Mouse (Mus musculus) midbrain, embryonic 13.5 days (tissue): Measurements from ENCODE around the gene Taar6. TPM values are rescaled to one million over a fixed set of nuclear protein-coding genes. Genes with fewer than 3 reads are reported as not detected.

Experiments used
- ATAC-seq: fragments of 200-750 bp; cut with Nextera tagmentation; 2 replicates; pipeline ENCODE4 v1.8.0; 2017; ENCODE audit warnings: mild to moderate bottlenecking, moderate TSS enrichment, moderate library complexity
- H3K27ac ChIP-seq: fragments of 300-500 bp; sonication (generic); 2 replicates; pipeline ENCODE4 v1.5.1; 2015; ENCODE audit warnings: inconsistent platforms, mild to moderate bottlenecking, moderate library complexity
- H3K27me3 ChIP-seq: fragments of 300-500 bp; sonication (generic); 2 replicates; pipeline ENCODE4 v1.6.1; 2015; ENCODE audit warnings: mild to moderate bottlenecking, inconsistent platforms
- H3K36me3 ChIP-seq: fragments of 300-500 bp; sonication (generic); 2 replicates; pipeline ENCODE4 v1.6.1; 2015; ENCODE audit warnings: mild to moderate bottlenecking, inconsistent platforms
- H3K4me1 ChIP-seq: fragments of 300-500 bp; sonication (generic); replicated peaks from 2 replicates; pipeline ENCODE4 v1.6.1; 2015; ENCODE audit warnings: inconsistent platforms
- H3K4me2 ChIP-seq: fragments of 300-500 bp; sonication (generic); replicated peaks from 2 replicates; pipeline ENCODE4 v1.6.1; 2015; ENCODE audit warnings: moderate library complexity, mild to moderate bottlenecking, inconsistent platforms
- H3K4me3 ChIP-seq: fragments of 300-500 bp; sonication (generic); replicated peaks from 2 replicates; pipeline ENCODE4 v1.5.1; 2015; ENCODE audit warnings: mild to moderate bottlenecking, inconsistent platforms
- H3K9ac ChIP-seq: fragments of 300-500 bp; sonication (generic); replicated peaks from 2 replicates; pipeline ENCODE4 v1.6.1; 2015; ENCODE audit warnings: mild to moderate bottlenecking, inconsistent platforms
- H3K9me3 ChIP-seq: fragments of 300-500 bp; sonication (generic); 2 replicates; pipeline ENCODE4 v1.6.1; 2016; ENCODE audit warnings: mild to moderate bottlenecking, inconsistent platforms
- WGBS: fragments of 180-500 bp; shearing (Covaris S2); methylation state at CpG from one replicate; pipeline ENCODE4 v1.1.7; 2015; 5-methylcytosine and 5-hydroxymethylcytosine counted together
- polyA plus RNA-seq: library from polyadenylated mRNA; unstranded; fragments of >200 nt; fragmentation: Nextera tagmentation; extraction: Ambion mirVana; gene quantifications from 2 replicates; pipeline ENCODE4 v1.2.1, GENCODE M21; 2015

Gene Taar6
- polyA plus RNA-seq, 1 experiment from 2014 or later: not detected

- Histone ChIP-seq H3K4me3 (no peak overlapping the region), H3K9ac (no peak overlapping the region), H3K4me2 (no peak overlapping the region), H3K4me1 (no peaks in the 10 kb centered on the region), H3K27ac (no peak overlapping the region), H3K36me3 (no peaks in the 10 kb centered on the region), H3K27me3 (no peaks in the 10 kb centered on the region), H3K9me3 (no peaks in the 10 kb centered on the region)
- WGBS: 91% methylated on average over 6 of the region's 6 CpGs
- ATAC-seq: no peak
These were observed 20.4 kb downstream of the Taar6 start for GRCm38 (mm10) chr10:23964921-23965610.

- Histone ChIP-seq H3K27ac (no peak overlapping the region), H3K4me2 (no peak overlapping the region), H3K9me3 (no peaks in the 10 kb centered on the region), H3K9ac (no peak overlapping the region), H3K36me3 (no peaks in the 10 kb centered on the region), H3K4me3 (no peak overlapping the region), H3K4me1 (no peaks in the 10 kb centered on the region), H3K27me3 (no peaks in the 10 kb centered on the region)
- ATAC-seq: no peak
- WGBS: 69% methylated on average over 3 of the region's 3 CpGs
These were observed 22.0 kb downstream of the Taar6 start for GRCm38 (mm10) chr10:23963444-23963843.

- Histone ChIP-seq H3K36me3 (no peaks in the 10 kb centered on the region), H3K4me2 (no peak within 1 kb of the TSS), H3K4me1 (no peaks in the 10 kb centered on the region), H3K9ac (no peak within 1 kb of the TSS), H3K4me3 (no peak within 1 kb of the TSS), H3K27ac (no peak within 1 kb of the TSS), H3K27me3 (no peaks in the 10 kb centered on the region), H3K9me3 (no peaks in the 10 kb centered on the region)
- no peak for ATAC-seq
- 96% methylated on average over 13 of the region's 13 CpGs for WGBS
These were observed 25.0 kb downstream of the Taar6 start, which contains the start of gene Taar4 for GRCm38 (mm10) chr10:23960444-23960915. Gene Taar4, plus strand, starts transcription at chr10:23960494.

- no peak overlapping the region for H3K4me3 ChIP-seq
- no peaks in the 10 kb centered on the region for H3K4me1 ChIP-seq
- WGBS: 72% methylated on average over 3 of the region's 3 CpGs
- no peak for ATAC-seq
- no peak overlapping the region for H3K27ac ChIP-seq
- H3K4me2 ChIP-seq: no peak overlapping the region
- no peaks in the 10 kb centered on the region for H3K9me3 ChIP-seq
- no peak overlapping the region for H3K9ac ChIP-seq
- H3K27me3 ChIP-seq: no peaks in the 10 kb centered on the region
- H3K36me3 ChIP-seq: no peaks in the 10 kb centered on the region
These were observed 26.4 kb downstream of the Taar6 start for GRCm38 (mm10) chr10:23959071-23959470.

GRCm38 (mm10) chr10:23951714-23952113 lies 33.7 kb downstream of the Taar6 start:
- no peak for ATAC-seq
- no peak overlapping the region for H3K27ac ChIP-seq
- H3K36me3 ChIP-seq: no peaks in the 10 kb centered on the region
- no peak overlapping the region for H3K9ac ChIP-seq
- no peak overlapping the region for H3K4me2 ChIP-seq
- H3K4me3 ChIP-seq: no peak overlapping the region
- H3K27me3 ChIP-seq: no peaks in the 10 kb centered on the region
- WGBS: 87% methylated on average over 6 of the region's 6 CpGs
- no peaks in the 10 kb centered on the region for H3K4me1 ChIP-seq
- no peaks in the 10 kb centered on the region for H3K9me3 ChIP-seq

GRCm38 (mm10) chr10:23949508-23950005 lies 35.9 kb downstream of the Taar6 start, which contains the start of gene Taar3:
Gene Taar3, plus strand, starts transcription at chr10:23949558.
- Histone ChIP-seq H3K4me3 (no peak within 1 kb of the TSS), H3K36me3 (no peaks in the 10 kb centered on the region), H3K27ac (no peak within 1 kb of the TSS), H3K9me3 (no peaks in the 10 kb centered on the region), H3K27me3 (no peaks in the 10 kb centered on the region), H3K9ac (no peak within 1 kb of the TSS), H3K4me2 (no peak within 1 kb of the TSS), H3K4me1 (no peaks in the 10 kb centered on the region)
- 89% methylated on average over 16 of the region's 16 CpGs for WGBS
- ATAC-seq: no peak

GRCm38 (mm10) chr10:23948026-23948425 lies 37.4 kb downstream of the Taar6 start:
- WGBS: 76% methylated on average over 7 of the region's 7 CpGs
- no peak for ATAC-seq
- Histone ChIP-seq H3K36me3 (no peaks in the 10 kb centered on the region), H3K27ac (no peak overlapping the region), H3K27me3 (no peaks in the 10 kb centered on the region), H3K4me3 (no peak overlapping the region), H3K4me1 (no peaks in the 10 kb centered on the region), H3K9me3 (no peaks in the 10 kb centered on the region), H3K9ac (no peak overlapping the region), H3K4me2 (no peak overlapping the region)

- H3K27me3 ChIP-seq: no peaks in the 10 kb centered on the region
- H3K9ac ChIP-seq: no peak overlapping the region
- no peak overlapping the region for H3K4me3 ChIP-seq
- 76% methylated on average over 5 of the region's 5 CpGs for WGBS
- H3K27ac ChIP-seq: no peak overlapping the region
- H3K9me3 ChIP-seq: no peaks in the 10 kb centered on the region
- no peaks in the 10 kb centered on the region for H3K36me3 ChIP-seq
- no peak for ATAC-seq
- no peak overlapping the region for H3K4me2 ChIP-seq
- H3K4me1 ChIP-seq: no peaks in the 10 kb centered on the region
These were observed 43.0 kb downstream of the Taar6 start for GRCm38 (mm10) chr10:23942465-23942864.

GRCm38 (mm10) chr10:23938312-23938711 lies 47.1 kb downstream of the Taar6 start, which contains the start of gene Taar2:
Gene Taar2, plus strand, starts transcription at chr10:23938572.
- Histone ChIP-seq H3K27ac (no peak within 1 kb of the TSS), H3K27me3 (no peaks in the 10 kb centered on the region), H3K4me1 (no peaks in the 10 kb centered on the region), H3K4me2 (no peak within 1 kb of the TSS), H3K36me3 (no peaks in the 10 kb centered on the region), H3K4me3 (no peak within 1 kb of the TSS), H3K9me3 (no peaks in the 10 kb centered on the region), H3K9ac (no peak within 1 kb of the TSS)
- 40% methylated on average over 6 of the region's 6 CpGs for WGBS
- ATAC-seq: no peak

GRCm38 (mm10) chr10:23937613-23938012 lies 47.8 kb downstream of the Taar6 start:
- Histone ChIP-seq H3K27ac (no peak overlapping the region), H3K36me3 (no peaks in the 10 kb centered on the region), H3K9me3 (no peaks in the 10 kb centered on the region), H3K4me3 (no peak overlapping the region), H3K4me2 (no peak overlapping the region), H3K27me3 (no peaks in the 10 kb centered on the region), H3K4me1 (no peaks in the 10 kb centered on the region), H3K9ac (no peak overlapping the region)
- ATAC-seq: no peak
- 50% methylated on average over 4 of the region's 4 CpGs for WGBS
